Mouse (Mus musculus) embryo, embryonic 11.5 days (tissue): ENCODE results near the gene Syt1.

Experiments used
- DNase-seq: peaks from one replicate; pipeline ENCODE4 v3.0.0-alpha.2; 2012; ENCODE audit warnings: low read depth, low spot score

The Syt1 gene

GRCm38 (mm10) chr10:108765564-108765963 is 245.2 kb downstream of the Syt1 start:
- DNase-seq, result no peak

GRCm38 (mm10) chr10:108763722-108764121 is 247.1 kb downstream of the Syt1 start:
- DNase-seq, result no peak

GRCm38 (mm10) chr10:108753304-108753703 is 257.5 kb downstream of the Syt1 start:
- no peak for DNase-seq

GRCm38 (mm10) chr10:108743759-108744158 is 267.0 kb downstream of the Syt1 start:
- no peak for DNase-seq

GRCm38 (mm10) chr10:108733982-108734381 is 276.8 kb downstream of the Syt1 start:
- peak; percentile 23 for DNase-seq

GRCm38 (mm10) chr10:108728961-108729360 is 281.8 kb downstream of the Syt1 start:
- no peak for DNase-seq

GRCm38 (mm10) chr10:108726391-108726790 is 284.4 kb downstream of the Syt1 start:
- no peak for DNase-seq

- DNase-seq, result no peak
These were observed 285.9 kb downstream of the Syt1 start for GRCm38 (mm10) chr10:108724878-108725277.

- DNase-seq, result no peak
These were observed 300.3 kb downstream of the Syt1 start for GRCm38 (mm10) chr10:108710514-108710913.

GRCm38 (mm10) chr10:108705658-108706057 is 305.1 kb downstream of the Syt1 start:
- no peak for DNase-seq

GRCm38 (mm10) chr10:108701361-108702128 is 309.2 kb downstream of the Syt1 start:
- no peak for DNase-seq

GRCm38 (mm10) chr10:108699946-108700345 is 310.8 kb downstream of the Syt1 start, which contains the start of gene Gm5136:
TSS of gene Gm5136 (minus strand) at chr10:108700160.
- no peak for DNase-seq

- no peak for DNase-seq
These were observed 313.7 kb downstream of the Syt1 start for GRCm38 (mm10) chr10:108697062-108697461.

- DNase-seq, result no peak
These were observed 319.8 kb downstream of the Syt1 start for GRCm38 (mm10) chr10:108690954-108691353.

- DNase-seq, result no peak
These were observed 324.1 kb downstream of the Syt1 start for GRCm38 (mm10) chr10:108686696-108687095.

GRCm38 (mm10) chr10:108679675-108680390 is 330.9 kb downstream of the Syt1 start:
- no peak for DNase-seq

- DNase-seq, result no peak
These were observed 333.7 kb downstream of the Syt1 start for GRCm38 (mm10) chr10:108677053-108677452.

GRCm38 (mm10) chr10:108668944-108669343 is 341.8 kb downstream of the Syt1 start:
- no peak for DNase-seq

- DNase-seq, result no peak
These were observed 350.5 kb downstream of the Syt1 start for GRCm38 (mm10) chr10:108660295-108660694.

- no peak for DNase-seq
These were observed 352.5 kb downstream of the Syt1 start for GRCm38 (mm10) chr10:108658300-108658699.

GRCm38 (mm10) chr10:108657669-108658068 is 353.1 kb downstream of the Syt1 start:
- DNase-seq, result no peak

- DNase-seq, result no peak
These were observed 353.9 kb downstream of the Syt1 start for GRCm38 (mm10) chr10:108656898-108657297.

- DNase-seq, result no peak
These were observed 355.7 kb downstream of the Syt1 start for GRCm38 (mm10) chr10:108655074-108655473.
